Mouse (Mus musculus) mouse trophoblast stem cell (cell line): ENCODE results near the gene Rcan2.

ENCODE experiments used
- in situ Hi-C, 2 experiments: fragments of 300-500 bp; cut with MseI, MboI; formaldehyde crosslinking; loops; 2 replicates in 1 of 2; 3 replicates in 1 of 2; pipeline ENCODE4 v1.15.1; 2025

The Rcan2 gene

GRCm38 (mm10) chr17:44020707-44021220, 219.6 kb downstream of the Rcan2 start:
- in situ Hi-C loops: no loop called here

GRCm38 (mm10) chr17:44023842-44024241, 222.7 kb downstream of the Rcan2 start:
- in situ Hi-C loops: no loop called here

- in situ Hi-C loops: no loop called here
Observed at GRCm38 (mm10) chr17:44025011-44025410, 223.9 kb downstream of the Rcan2 start.

- in situ Hi-C loops: no loop called here
Observed at GRCm38 (mm10) chr17:44025935-44026334, 224.8 kb downstream of the Rcan2 start.

- in situ Hi-C loops: no loop called here
Observed at GRCm38 (mm10) chr17:44026378-44026777, 225.2 kb downstream of the Rcan2 start.

GRCm38 (mm10) chr17:44026786-44027185, 225.6 kb downstream of the Rcan2 start:
- in situ Hi-C loops: no loop called here

GRCm38 (mm10) chr17:44027311-44027710, 226.2 kb downstream of the Rcan2 start:
- in situ Hi-C loops: no loop called here

- in situ Hi-C loops: loop anchor here in 1 of 2 experiments (10.0 kb wide), 1 partner anchor 145 kb away; no protein-coding TSS in a partner anchor
Observed at GRCm38 (mm10) chr17:44029616-44030015, 228.5 kb downstream of the Rcan2 start.

GRCm38 (mm10) chr17:44030776-44031587, 229.8 kb downstream of the Rcan2 start:
- in situ Hi-C loops: loop anchor here in 1 of 2 experiments (10.0 kb wide), 1 partner anchor 146 kb away; no protein-coding TSS in a partner anchor

- in situ Hi-C loops: loop anchor here in 1 of 2 experiments (10.0 kb wide), 1 partner anchor 150 kb away; no protein-coding TSS in a partner anchor
Observed at GRCm38 (mm10) chr17:44035005-44035404, 233.9 kb downstream of the Rcan2 start.

- in situ Hi-C loops: loop anchor here in 1 of 2 experiments (10.0 kb wide), 1 partner anchor 154 kb away; no protein-coding TSS in a partner anchor
Observed at GRCm38 (mm10) chr17:44038656-44039055, 237.5 kb downstream of the Rcan2 start.

- in situ Hi-C loops: no loop called here
Observed at GRCm38 (mm10) chr17:44040449-44040848, 239.3 kb downstream of the Rcan2 start.

GRCm38 (mm10) chr17:44042301-44042700, 241.2 kb downstream of the Rcan2 start:
- in situ Hi-C loops: no loop called here

- in situ Hi-C loops: no loop called here
Observed at GRCm38 (mm10) chr17:44042861-44043260, 241.7 kb downstream of the Rcan2 start.

- in situ Hi-C loops: no loop called here
Observed at GRCm38 (mm10) chr17:44053427-44053826, 252.3 kb downstream of the Rcan2 start.

- in situ Hi-C loops: no loop called here
Observed at GRCm38 (mm10) chr17:44057123-44057522, 256.0 kb downstream of the Rcan2 start.

- in situ Hi-C loops: no loop called here
Observed at GRCm38 (mm10) chr17:44058145-44058544, 257.0 kb downstream of the Rcan2 start.

- in situ Hi-C loops: no loop called here
Observed at GRCm38 (mm10) chr17:44060781-44061180, 259.6 kb downstream of the Rcan2 start.

- in situ Hi-C loops: no loop called here
Observed at GRCm38 (mm10) chr17:44061289-44061890, 260.2 kb downstream of the Rcan2 start.

GRCm38 (mm10) chr17:44068876-44069275, 267.7 kb downstream of the Rcan2 start:
- in situ Hi-C loops: no loop called here

GRCm38 (mm10) chr17:44071680-44072079, 270.5 kb downstream of the Rcan2 start:
- in situ Hi-C loops: no loop called here

GRCm38 (mm10) chr17:44075601-44076000, 274.4 kb downstream of the Rcan2 start:
- in situ Hi-C loops: loop anchor here in 1 of 2 experiments (5.0 kb wide), 1 partner anchor 57 kb away; no protein-coding TSS in a partner anchor
